Mouse (Mus musculus) neural tube, embryonic 14.5 days (tissue): ENCODE data around the gene Dctn3. TPM values are rescaled to one million over a fixed set of nuclear protein-coding genes. Genes with fewer than 3 reads are reported as not detected.

ENCODE experiments used
- ATAC-seq: fragments of 200-750 bp; cut with Nextera tagmentation; 2 replicates; pipeline ENCODE4 v1.8.0; 2017; ENCODE audit warnings: low read depth, mild to moderate bottlenecking, moderate TSS enrichment, moderate library complexity
- H3K27ac ChIP-seq: fragments of 300-500 bp; sonication (generic); 2 replicates; pipeline ENCODE4 v1.5.1; 2014; ENCODE audit warnings: low read depth, mild to moderate bottlenecking, control low read depth, low read length, moderate library complexity, mixed read lengths
- H3K27me3 ChIP-seq: fragments of 300-500 bp; sonication (generic); 2 replicates; pipeline ENCODE4 v1.6.1; 2014; ENCODE audit warnings: low read length; ENCODE audit not compliant: control insufficient read depth, insufficient read depth
- H3K36me3 ChIP-seq: fragments of 300-500 bp; sonication (generic); 2 replicates; pipeline ENCODE4 v1.6.1; 2014; ENCODE audit warnings: low read length, mixed read lengths; ENCODE audit not compliant: control insufficient read depth, insufficient read depth
- H3K4me1 ChIP-seq: fragments of 300-500 bp; sonication (generic); 2 replicates; pipeline ENCODE4 v1.6.1; 2014; ENCODE audit warnings: low read length; ENCODE audit not compliant: control insufficient read depth, insufficient read depth
- H3K4me2 ChIP-seq: fragments of 300-500 bp; sonication (generic); 2 replicates; pipeline ENCODE4 v1.6.1; 2014; ENCODE audit warnings: mild to moderate bottlenecking, low read depth, low read length, control low read depth
- H3K4me3 ChIP-seq: fragments of 300-500 bp; sonication (generic); 2 replicates; pipeline ENCODE4 v1.5.1; 2014; ENCODE audit warnings: low read depth, low read length, control low read depth, mixed read lengths
- H3K9ac ChIP-seq: fragments of 300-500 bp; sonication (generic); replicated peaks from 2 replicates; pipeline ENCODE4 v1.6.1; 2014; ENCODE audit warnings: low read depth, mild to moderate bottlenecking, control low read depth, low read length, mixed read lengths
- H3K9me3 ChIP-seq: fragments of 300-500 bp; sonication (generic); 2 replicates; pipeline ENCODE4 v1.6.1; 2016; ENCODE audit warnings: low read length; ENCODE audit not compliant: control insufficient read depth
- WGBS: fragments of 180-500 bp; shearing (Covaris S2); extraction: QIAGEN DNeasy Blood & Tissue Kit; methylation state at CpG from one replicate; pipeline ENCODE4 v1.1.7; 2014; 5-methylcytosine and 5-hydroxymethylcytosine counted together
- polyA plus RNA-seq: library from polyadenylated mRNA; unstranded; fragments of >200 nt; fragmentation: Nextera tagmentation; extraction: Ambion mirVana; gene quantifications from 2 replicates; pipeline ENCODE4 v1.2.1, GENCODE M21; 2014

Dctn3 gene
- polyA plus RNA-seq, 1 experiment from 2014 or later = 281 TPM

- Histone ChIP-seq H3K36me3 (no peaks in the 10 kb centered on the region), H3K4me2 (no peak overlapping the region), H3K27ac (no peak overlapping the region; the same call in 1 of the 2 replicates), H3K27me3 (no peaks in the 10 kb centered on the region), H3K4me3 (no peak overlapping the region), H3K9me3 (no peaks in the 10 kb centered on the region), H3K9ac (0 out of 2 replicates have a peak overlapping the region, but pooled peaks have one; percentile 21), H3K4me1 (peaks cover 52% of the 10 kb centered on the region)
- 68% methylated on average over 16 of the region's 17 CpGs for WGBS
- no peak for ATAC-seq
Observed at GRCm38 (mm10) chr4:41676248-41677005, 46.5 kb downstream of the Dctn3 start.

GRCm38 (mm10) chr4:41673186-41673585 is 49.8 kb downstream of the Dctn3 start:
- H3K9me3 ChIP-seq = no peaks in the 10 kb centered on the region
- no peaks in the 10 kb centered on the region for H3K36me3 ChIP-seq
- ATAC-seq = no peak
- WGBS = 38% methylated on average over 19 of the region's 19 CpGs
- no peak overlapping the region for H3K9ac ChIP-seq
- H3K4me3 ChIP-seq = no peak overlapping the region
- no peak overlapping the region for H3K27ac ChIP-seq
- H3K4me1 ChIP-seq = peaks cover 45% of the 10 kb centered on the region
- no peak overlapping the region for H3K4me2 ChIP-seq
- H3K27me3 ChIP-seq = no peaks in the 10 kb centered on the region

- Histone ChIP-seq H3K4me2 (no peak overlapping the region), H3K4me1 (peaks cover 40% of the 10 kb centered on the region)
- ATAC-seq = no peak
Observed at GRCm38 (mm10) chr4:41672522-41672963, 50.4 kb downstream of the Dctn3 start.

DNA sequence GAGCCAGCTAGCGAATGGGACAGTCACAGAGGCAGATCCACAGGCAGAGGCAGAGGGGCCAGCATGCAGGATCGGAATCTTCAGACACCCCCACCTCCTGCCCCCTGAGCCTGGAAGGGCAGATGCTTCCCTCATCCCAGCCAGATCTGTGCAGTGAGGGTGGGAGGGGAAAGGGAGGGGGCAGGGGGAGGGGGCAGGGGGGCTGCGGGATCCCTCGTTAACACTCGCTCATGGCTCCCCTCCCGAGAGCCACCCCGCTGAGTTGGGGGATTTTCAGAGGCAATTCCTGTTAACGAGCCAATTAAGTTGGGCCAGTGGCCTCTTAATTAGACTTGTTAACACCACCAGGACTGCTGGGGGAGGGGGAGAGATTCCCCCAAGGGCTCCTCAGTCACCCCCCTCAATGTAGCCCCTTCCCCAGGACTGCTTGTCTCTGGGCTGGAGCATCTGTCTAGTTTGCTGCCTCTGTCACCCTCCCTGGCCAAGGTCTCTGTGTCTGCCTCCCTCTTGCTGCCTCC is 50.9 kb downstream of the Dctn3 start:
- no peak overlapping the region for H3K27ac ChIP-seq
- H3K4me2 ChIP-seq = no peak overlapping the region
- no peak overlapping the region for H3K4me3 ChIP-seq
- no peak overlapping the region for H3K9ac ChIP-seq
- H3K36me3 ChIP-seq = no peaks in the 10 kb centered on the region
- no peaks in the 10 kb centered on the region for H3K27me3 ChIP-seq
- 9% methylated on average over 8 of the region's 8 CpGs for WGBS
- peak; percentile 48; the same call in 1 of the 2 replicates for ATAC-seq
- H3K9me3 ChIP-seq = no peaks in the 10 kb centered on the region
- H3K4me1 ChIP-seq = peaks cover 35% of the 10 kb centered on the region

More at GRCm38 (mm10) chr4:41672522-41672963, 50.4 kb downstream of the Dctn3 start:
- H3K27ac ChIP-seq = no peak overlapping the region
- no peaks in the 10 kb centered on the region for H3K27me3 ChIP-seq
- 27% methylated on average over 8 of the region's 8 CpGs for WGBS
- H3K4me3 ChIP-seq = no peak overlapping the region
- H3K9me3 ChIP-seq = no peaks in the 10 kb centered on the region
- H3K36me3 ChIP-seq = no peaks in the 10 kb centered on the region
- no peak overlapping the region for H3K9ac ChIP-seq

DNA sequence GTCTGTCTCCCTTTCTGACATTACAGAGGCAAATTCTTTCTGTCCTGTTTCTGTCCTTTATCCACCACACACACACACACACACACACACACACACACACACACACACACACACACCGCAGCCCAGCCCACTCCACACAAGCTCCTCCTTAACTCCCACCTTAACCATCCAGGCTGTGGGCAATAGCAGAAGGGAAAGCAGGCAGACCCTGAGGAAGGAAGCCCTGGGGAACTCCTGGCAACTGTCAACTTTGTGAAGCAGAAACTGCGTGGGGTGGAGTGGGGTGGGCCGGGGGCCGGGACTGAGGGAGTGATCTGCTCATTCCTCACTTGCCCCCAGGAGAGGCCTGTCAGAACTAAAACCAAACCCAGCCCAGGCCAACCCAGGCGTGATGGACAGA is 51.5 kb downstream of the Dctn3 start:
- no peak overlapping the region for H3K27ac ChIP-seq
- H3K9ac ChIP-seq = no peak overlapping the region
- WGBS = 31% methylated on average over 5 of the region's 5 CpGs
- no peaks in the 10 kb centered on the region for H3K36me3 ChIP-seq
- H3K4me2 ChIP-seq = no peak overlapping the region
- no peaks in the 10 kb centered on the region for H3K27me3 ChIP-seq
- peaks cover 30% of the 10 kb centered on the region for H3K4me1 ChIP-seq
- H3K4me3 ChIP-seq = no peak overlapping the region
- ATAC-seq = no peak
- H3K9me3 ChIP-seq = no peaks in the 10 kb centered on the region

- Histone ChIP-seq H3K4me2 (no peak overlapping the region), H3K27me3 (no peaks in the 10 kb centered on the region), H3K4me1 (peaks cover 26% of the 10 kb centered on the region), H3K36me3 (no peaks in the 10 kb centered on the region), H3K9ac (no peak overlapping the region), H3K4me3 (no peak overlapping the region), H3K9me3 (no peaks in the 10 kb centered on the region), H3K27ac (no peak overlapping the region)
- WGBS = 72% methylated on average over 18 of the region's 18 CpGs
- ATAC-seq = no peak
Observed at GRCm38 (mm10) chr4:41670836-41671235, 52.1 kb downstream of the Dctn3 start.

GRCm38 (mm10) chr4:41666646-41667045 is 56.3 kb downstream of the Dctn3 start:
- WGBS = 84% methylated on average over 11 of the region's 11 CpGs
- Histone ChIP-seq H3K9me3 (no peaks in the 10 kb centered on the region), H3K9ac (no peak overlapping the region), H3K36me3 (no peaks in the 10 kb centered on the region), H3K27ac (no peak overlapping the region), H3K4me2 (no peak overlapping the region), H3K4me1 (peaks cover 32% of the 10 kb centered on the region), H3K27me3 (no peaks in the 10 kb centered on the region), H3K4me3 (no peak overlapping the region)
- ATAC-seq = no peak

DNA sequence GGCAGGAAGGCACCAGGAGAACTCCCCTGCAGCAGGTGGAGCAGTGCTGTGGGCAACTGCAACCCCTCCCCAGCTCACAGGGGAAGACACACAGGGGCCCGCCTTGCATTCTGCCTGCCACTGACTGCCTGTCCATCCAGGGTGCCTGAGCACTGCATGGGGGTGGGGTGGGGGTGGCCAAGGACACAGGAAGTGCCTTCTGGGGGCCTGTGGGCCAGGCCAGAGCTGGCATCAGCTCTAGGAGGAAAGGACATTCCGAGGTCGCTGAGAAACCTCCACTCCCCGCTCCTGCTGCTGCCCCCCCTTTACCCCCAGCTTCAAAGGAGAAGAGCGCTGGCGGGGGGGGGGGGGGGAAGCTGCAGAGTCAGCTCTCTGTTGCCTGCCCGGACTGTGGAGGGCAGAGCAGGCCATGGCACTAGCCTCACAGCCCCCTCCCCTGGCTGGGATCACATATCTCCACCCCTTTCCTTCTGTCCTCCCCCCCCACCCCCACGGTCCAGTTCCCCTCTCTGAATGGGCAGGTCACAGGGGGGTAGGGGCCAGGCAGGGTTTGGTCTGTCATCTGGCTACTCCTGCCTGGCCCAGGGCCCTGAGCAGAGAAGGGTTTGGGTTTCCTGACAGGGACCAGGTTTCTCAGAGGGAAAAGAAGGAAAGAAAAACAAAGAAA is 57.8 kb downstream of the Dctn3 start:
- H3K4me3 ChIP-seq = no peak overlapping the region
- no peak overlapping the region for H3K9ac ChIP-seq
- no peaks in the 10 kb centered on the region for H3K27me3 ChIP-seq
- 0 out of 2 replicates have a peak, but pooled peaks have one; percentile 5 for ATAC-seq
- 13% methylated on average over 5 of the region's 8 CpGs for WGBS
- peaks cover 30% of the 10 kb centered on the region for H3K4me1 ChIP-seq
- no peaks in the 10 kb centered on the region for H3K36me3 ChIP-seq
- H3K9me3 ChIP-seq = no peaks in the 10 kb centered on the region
- H3K27ac ChIP-seq = no peak overlapping the region
- no peak overlapping the region for H3K4me2 ChIP-seq
